ENCODE assay signal across 25 mouse cellular contexts in the genomic region with DNA sequence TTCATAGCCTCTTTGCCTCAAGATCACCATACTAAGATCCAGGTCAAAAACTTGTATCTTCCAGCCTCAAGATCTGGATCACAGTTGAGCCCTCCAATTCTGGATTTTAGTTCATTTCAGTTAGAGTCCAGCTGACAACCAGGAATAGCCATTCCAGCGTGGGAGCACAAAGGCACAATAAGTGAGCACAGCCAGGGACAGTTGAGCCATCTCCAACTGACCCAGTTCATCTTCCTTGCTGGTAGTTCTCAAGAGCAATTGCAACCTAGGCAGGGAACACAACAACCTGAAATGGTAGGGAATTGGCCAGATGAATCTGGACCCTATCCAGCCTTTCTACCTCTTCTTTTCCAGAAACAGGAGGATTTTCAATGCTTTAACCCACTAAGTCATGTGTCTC.
"Had no signal": no experiment of that assay in that cellular context is flagged by ENCODE, and none has a peak within 500 bp of the region (broad histone marks: within the 10 kb centered on the region; RNA-seq: fewer than 3 reads in every experiment).

No protein-coding gene starts in this region.

- H3K4me3 ChIP-seq: gastrocnemius, adult 2 months; heart, embryonic 10.5 days; heart, embryonic 12.5 days; hindbrain, embryonic 10.5 days; hindbrain, embryonic 12.5 days; intestine, embryonic 15.5 days; layer of hippocampus, adult 2 months; left cerebral cortex, adult 2 months; limb, embryonic 10.5 days; limb, embryonic 12.5 days had no signal

- H3K4me1 ChIP-seq: heart, embryonic 12.5 days; hindbrain, embryonic 10.5 days; hindbrain, embryonic 12.5 days; intestine, embryonic 15.5 days; limb, embryonic 10.5 days; limb, embryonic 12.5 days had no signal

- DNase-seq: gastrocnemius, adult 2 months; gastrocnemius, postnatal 10 days; gastrocnemius, postnatal 36 days; heart, adult 11 months; heart, postnatal 10 days; heart, postnatal 4 days; kidney, adult 18-20 months; kidney, adult 8-10 months; kidney, postnatal 10 days; kidney, postnatal 25 days; kidney, postnatal 4 days; liver had no signal

- H3K27ac ChIP-seq: gastrocnemius, adult 2 months; heart, embryonic 10.5 days; hindbrain, embryonic 10.5 days; hindbrain, embryonic 12.5 days; hindbrain, embryonic 14.5 days; intestine, embryonic 15.5 days; layer of hippocampus, adult 2 months; left cerebral cortex, adult 2 months; limb, embryonic 10.5 days; limb, embryonic 12.5 days had no signal

- ATAC-seq: hindbrain, embryonic 16.5 days; inflammation-experienced regulatory T-cells, adult 6 months; intestine, embryonic 15.5 days; intestine, postnatal 0 days had no signal

- H3K27me3 ChIP-seq: heart, embryonic 12.5 days; hindbrain, embryonic 12.5 days; intestine, embryonic 15.5 days; limb, embryonic 12.5 days had no signal

- H3K9ac ChIP-seq: heart, embryonic 12.5 days; hindbrain, embryonic 12.5 days; hindbrain, embryonic 14.5 days; intestine, embryonic 15.5 days; limb, embryonic 12.5 days had no signal

- H3K36me3 ChIP-seq: intestine, embryonic 15.5 days had no signal
